Mouse (Mus musculus) liver, postnatal 0 days (tissue): ENCODE measurements at regions not wholly inside any gene's neighbourhood (a gene's known extent, or its start where the extent isn't known, plus 50 kb on each side); places are given as distances from the start of the nearest gene placed in this dataset.

Experiments used
- CTCF ChIP-seq: sonication (generic); IDR thresholded peaks from 2 replicates; pipeline ENCODE4 v1.5.1; 2016; ENCODE audit warnings: antibody characterized with exemption, low read depth
- EP300 ChIP-seq: IDR thresholded peaks from 2 replicates; pipeline ENCODE4 v1.6.1; 2016; ENCODE audit warnings: antibody characterized with exemption, low read depth, mild to moderate bottlenecking

GRCm38 (mm10) chr1:23190316-23191005 is 88.4 kb upstream of the 4933415F23Rik start:
- TF ChIP-seq EP300 (no peak), CTCF (no peak)
